Mouse (Mus musculus) stomach, embryonic 16.5 days (tissue): ENCODE results near the gene 4833439L19Rik. TPM values are rescaled to one million over a fixed set of nuclear protein-coding genes. Genes with fewer than 3 reads are reported as not detected.

ENCODE experiments used
- ATAC-seq: fragments of 200-750 bp; cut with Nextera tagmentation; 2 replicates; pipeline ENCODE4 v1.8.0; 2017; ENCODE audit warnings: moderate number of reproducible peaks, moderate TSS enrichment; ENCODE audit not compliant: insufficient read depth, low FRiP score
- H3K27ac ChIP-seq: fragments of 300-500 bp; sonication (generic); 2 replicates; pipeline ENCODE4 v1.5.1; 2014; ENCODE audit warnings: low read length
- H3K27me3 ChIP-seq: fragments of 300-500 bp; sonication (generic); 2 replicates; pipeline ENCODE4 v1.6.1; 2014; ENCODE audit warnings: low read length, control low read depth, mixed read lengths; ENCODE audit not compliant: control insufficient read depth, insufficient read depth
- H3K36me3 ChIP-seq: fragments of 300-500 bp; sonication (generic); 2 replicates; pipeline ENCODE4 v1.6.1; 2014; ENCODE audit warnings: low read length; ENCODE audit not compliant: control insufficient read depth, insufficient read depth
- H3K4me1 ChIP-seq: fragments of 300-500 bp; sonication (generic); 2 replicates; pipeline ENCODE4 v1.6.1; 2014; ENCODE audit warnings: low read length, control low read depth, mixed read lengths; ENCODE audit not compliant: control insufficient read depth, insufficient read depth
- H3K4me2 ChIP-seq: fragments of 300-500 bp; sonication (generic); 2 replicates; pipeline ENCODE4 v1.6.1; 2014; ENCODE audit warnings: low read depth, low read length, mixed read lengths
- H3K4me3 ChIP-seq: fragments of 300-500 bp; sonication (generic); replicated peaks from 2 replicates; pipeline ENCODE4 v1.5.1; 2014; ENCODE audit warnings: mild to moderate bottlenecking, low read length
- H3K9ac ChIP-seq: fragments of 300-500 bp; sonication (generic); 2 replicates; pipeline ENCODE4 v1.6.1; 2014; ENCODE audit warnings: low read length
- H3K9me3 ChIP-seq: fragments of 300-500 bp; sonication (generic); replicated peaks from 2 replicates; pipeline ENCODE4 v1.6.1; 2016; ENCODE audit warnings: low read length, control low read depth; ENCODE audit not compliant: control insufficient read depth
- WGBS: fragments of 180-500 bp; shearing (Covaris S2); extraction: QIAGEN DNeasy Blood & Tissue Kit; methylation state at CpG from one replicate; pipeline ENCODE4 v1.1.7; 2014; 5-methylcytosine and 5-hydroxymethylcytosine counted together
- polyA plus RNA-seq: library from polyadenylated mRNA; unstranded; fragments of >200 nt; fragmentation: Nextera tagmentation; extraction: Ambion mirVana; gene quantifications from 2 replicates; pipeline ENCODE4 v1.2.1, GENCODE M21; 2015

The 4833439L19Rik gene
- polyA plus RNA-seq, 1 experiment from 2014 or later: 125 TPM

- no peak overlapping the region for H3K9ac ChIP-seq
- H3K36me3 ChIP-seq: peaks cover 32% of the 10 kb centered on the region
- ATAC-seq: no peak
- H3K4me1 ChIP-seq: peaks cover 8% of the 10 kb centered on the region
- H3K27ac ChIP-seq: no peak overlapping the region
- no peak overlapping the region for H3K4me3 ChIP-seq
- no peaks in the 10 kb centered on the region for H3K9me3 ChIP-seq
- no peaks in the 10 kb centered on the region for H3K27me3 ChIP-seq
- 80% methylated on average over 7 of the region's 7 CpGs for WGBS
- no peak overlapping the region for H3K4me2 ChIP-seq
These were observed 2.7 kb downstream of the 4833439L19Rik start for GRCm38 (mm10) chr13:54562562-54562961.

DNA sequence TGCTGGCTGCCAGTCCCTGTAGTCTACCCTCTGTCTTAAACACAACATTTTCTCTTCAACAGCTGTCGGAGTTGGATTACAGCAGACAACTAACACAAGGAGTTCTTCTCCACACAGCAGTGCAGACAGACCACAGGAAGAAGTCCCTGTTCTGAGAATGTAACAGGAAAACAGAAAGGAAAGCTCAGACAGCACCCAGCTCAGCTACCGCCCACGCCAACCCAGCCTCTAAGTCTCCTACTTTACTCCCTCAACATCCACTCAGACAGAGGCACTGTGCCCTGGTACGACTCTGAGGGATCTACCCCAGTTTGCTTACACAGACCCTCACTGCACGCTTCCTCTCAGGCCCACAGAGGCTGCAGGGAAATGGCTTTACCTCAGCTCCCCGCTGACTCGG, 4.6 kb downstream of the 4833439L19Rik start:
- H3K27ac ChIP-seq: no peak overlapping the region
- no peaks in the 10 kb centered on the region for H3K9me3 ChIP-seq
- H3K27me3 ChIP-seq: no peaks in the 10 kb centered on the region
- H3K4me1 ChIP-seq: peaks cover 8% of the 10 kb centered on the region
- peaks cover 35% of the 10 kb centered on the region for H3K36me3 ChIP-seq
- H3K9ac ChIP-seq: no peak overlapping the region
- H3K4me3 ChIP-seq: no peak overlapping the region
- 94% methylated on average over 7 of the region's 7 CpGs for WGBS
- ATAC-seq: no peak
- H3K4me2 ChIP-seq: no peak overlapping the region

DNA sequence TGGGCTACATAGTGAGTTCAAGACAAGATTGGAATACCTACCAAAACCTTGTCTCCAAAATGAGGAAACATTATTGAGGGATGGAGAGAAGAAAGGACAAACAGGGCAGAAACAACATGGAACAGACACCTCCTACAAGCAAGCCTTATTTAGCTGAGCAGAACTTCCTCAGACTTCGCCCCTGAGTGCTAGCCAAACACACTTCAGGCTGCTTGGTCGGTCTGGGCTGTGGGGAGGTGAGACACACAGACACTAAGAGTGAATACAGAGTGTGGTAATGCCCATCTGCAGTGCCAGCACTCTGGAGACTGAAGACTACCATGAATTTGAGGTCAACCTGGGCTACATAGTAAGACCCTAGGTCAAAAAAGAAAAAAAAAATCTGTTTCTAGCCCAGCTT, 5.6 kb downstream of the 4833439L19Rik start:
- peaks cover 8% of the 10 kb centered on the region for H3K4me1 ChIP-seq
- H3K4me2 ChIP-seq: no peak overlapping the region
- no peaks in the 10 kb centered on the region for H3K27me3 ChIP-seq
- H3K27ac ChIP-seq: no peak overlapping the region
- H3K9me3 ChIP-seq: no peaks in the 10 kb centered on the region
- no peak overlapping the region for H3K4me3 ChIP-seq
- ATAC-seq: no peak
- no peak overlapping the region for H3K9ac ChIP-seq
- WGBS: 96% methylated on average over 2 of the region's 2 CpGs
- H3K36me3 ChIP-seq: peaks cover 35% of the 10 kb centered on the region

- Histone ChIP-seq H3K27ac (no peak overlapping the region), H3K9me3 (no peaks in the 10 kb centered on the region), H3K4me3 (no peak overlapping the region), H3K4me1 (no peaks in the 10 kb centered on the region), H3K9ac (no peak overlapping the region), H3K36me3 (peaks cover 35% of the 10 kb centered on the region), H3K27me3 (no peaks in the 10 kb centered on the region), H3K4me2 (no peak overlapping the region)
- ATAC-seq: no peak
- WGBS: 100% methylated on average over 1 of the region's 1 CpGs
These were observed 7.6 kb downstream of the 4833439L19Rik start for GRCm38 (mm10) chr13:54557652-54558051.

DNA sequence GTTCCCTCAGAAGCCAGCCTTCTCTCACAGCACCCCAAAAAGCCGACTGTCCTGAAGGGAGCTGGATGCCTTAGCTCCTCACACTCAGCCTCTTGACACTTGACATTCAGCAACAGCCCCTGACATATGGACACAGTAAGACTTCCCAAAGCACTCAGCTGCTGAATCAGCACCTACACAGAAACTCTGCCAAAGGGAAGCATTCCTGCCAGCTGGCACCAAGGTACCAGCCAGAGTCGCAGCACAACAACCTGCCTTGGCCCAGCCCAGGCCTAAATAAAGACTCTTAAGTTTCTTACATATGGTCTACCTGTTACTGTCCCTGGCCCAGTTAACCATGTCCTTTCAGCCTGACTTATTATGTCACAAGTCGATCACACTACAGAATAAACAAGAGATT, 8.4 kb downstream of the 4833439L19Rik start:
- H3K36me3 ChIP-seq: peaks cover 35% of the 10 kb centered on the region
- no peak for ATAC-seq

DNA sequence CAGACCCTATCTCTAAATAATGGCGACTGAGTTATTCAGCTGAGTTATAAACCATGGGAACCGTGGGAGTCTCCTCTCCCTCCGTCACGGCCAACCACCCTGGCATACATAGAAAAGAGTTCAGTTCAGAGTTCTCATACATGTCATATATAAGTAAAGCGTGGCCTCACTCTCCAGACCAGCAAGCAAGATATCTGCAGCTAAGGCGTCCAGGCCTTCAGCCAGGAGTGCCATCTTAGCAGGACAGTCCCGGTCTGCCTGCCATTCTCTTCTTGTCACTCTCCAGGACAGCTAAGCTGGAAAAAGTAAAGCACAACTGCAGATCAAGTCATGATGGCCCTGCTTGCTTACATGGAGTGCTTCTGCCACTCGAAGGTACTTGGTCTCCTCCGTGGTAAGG, 9.1 kb downstream of the 4833439L19Rik start:
- Histone ChIP-seq H3K36me3 (peaks cover 35% of the 10 kb centered on the region), H3K4me1 (no peaks in the 10 kb centered on the region), H3K9me3 (no peaks in the 10 kb centered on the region), H3K9ac (no peak overlapping the region), H3K27me3 (no peaks in the 10 kb centered on the region), H3K4me2 (no peak overlapping the region), H3K4me3 (no peak overlapping the region), H3K27ac (no peak overlapping the region)
- ATAC-seq: no peak
- 91% methylated on average over 9 of the region's 9 CpGs for WGBS

More for the DNA sequence above, 8.4 kb downstream of the 4833439L19Rik start:
- 81% methylated on average over 3 of the region's 3 CpGs for WGBS
- H3K27ac ChIP-seq: no peak overlapping the region
- H3K9me3 ChIP-seq: no peaks in the 10 kb centered on the region
- no peaks in the 10 kb centered on the region for H3K27me3 ChIP-seq
- H3K4me2 ChIP-seq: no peak overlapping the region
- no peak overlapping the region for H3K9ac ChIP-seq
- H3K4me3 ChIP-seq: no peak overlapping the region
- no peaks in the 10 kb centered on the region for H3K4me1 ChIP-seq

DNA sequence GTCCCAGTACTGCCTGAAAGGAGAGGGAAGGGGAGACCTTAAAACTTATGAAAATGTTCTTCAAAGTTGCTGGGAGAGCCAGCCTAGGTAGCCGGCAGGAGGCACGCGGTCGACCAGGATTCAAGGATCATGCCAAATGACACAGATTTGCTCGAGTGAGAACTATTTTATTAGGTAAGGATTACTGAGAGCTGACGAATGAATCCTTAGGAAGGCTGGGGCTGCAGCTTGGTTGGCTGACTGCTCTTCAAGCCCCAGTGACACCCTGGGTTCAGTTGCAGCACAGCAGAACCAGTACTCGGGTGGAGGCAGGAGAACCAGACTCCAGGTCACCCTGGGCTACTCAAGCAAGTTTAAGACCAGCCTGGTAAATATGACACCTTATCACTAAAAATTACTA, 17.2 kb downstream of the 4833439L19Rik start:
- no peak overlapping the region for H3K27ac ChIP-seq
- H3K27me3 ChIP-seq: no peaks in the 10 kb centered on the region
- no peak overlapping the region for H3K4me2 ChIP-seq
- WGBS: 79% methylated on average over 7 of the region's 7 CpGs
- no peak for ATAC-seq
- no peaks in the 10 kb centered on the region for H3K36me3 ChIP-seq
- H3K4me3 ChIP-seq: no peak overlapping the region
- no peak overlapping the region for H3K9ac ChIP-seq
- no peaks in the 10 kb centered on the region for H3K9me3 ChIP-seq
- H3K4me1 ChIP-seq: no peaks in the 10 kb centered on the region

GRCm38 (mm10) chr13:54532134-54532533, 33.1 kb downstream of the 4833439L19Rik start:
- no peak overlapping the region for H3K27ac ChIP-seq
- no peaks in the 10 kb centered on the region for H3K27me3 ChIP-seq
- no peak overlapping the region for H3K4me3 ChIP-seq
- no peak for ATAC-seq
- no peaks in the 10 kb centered on the region for H3K4me1 ChIP-seq
- H3K4me2 ChIP-seq: no peak overlapping the region
- H3K36me3 ChIP-seq: peaks cover 5% of the 10 kb centered on the region; the same call in 1 of the 2 replicates
- H3K9ac ChIP-seq: no peak overlapping the region
- no peaks in the 10 kb centered on the region for H3K9me3 ChIP-seq

GRCm38 (mm10) chr13:54527140-54527539, 38.1 kb downstream of the 4833439L19Rik start:
- Histone ChIP-seq H3K27me3 (no peaks in the 10 kb centered on the region), H3K4me1 (no peaks in the 10 kb centered on the region), H3K27ac (no peak overlapping the region), H3K9ac (no peak overlapping the region), H3K9me3 (no peaks in the 10 kb centered on the region), H3K4me2 (no peak overlapping the region), H3K36me3 (peaks cover 15% of the 10 kb centered on the region), H3K4me3 (no peak overlapping the region)
- ATAC-seq: no peak
- WGBS: 84% methylated on average over 6 of the region's 6 CpGs

- Histone ChIP-seq H3K36me3 (peaks cover 8% of the 10 kb centered on the region; the same call in 1 of the 2 replicates), H3K9me3 (no peaks in the 10 kb centered on the region), H3K27me3 (no peaks in the 10 kb centered on the region), H3K4me2 (no peak overlapping the region), H3K4me3 (no peak overlapping the region), H3K4me1 (no peaks in the 10 kb centered on the region), H3K9ac (no peak overlapping the region), H3K27ac (no peak overlapping the region)
- no peak for ATAC-seq
These were observed 44.1 kb downstream of the 4833439L19Rik start for GRCm38 (mm10) chr13:54521181-54521580.
